28 mouse cellular contexts compared by ENCODE assay signal in the genomic region with DNA sequence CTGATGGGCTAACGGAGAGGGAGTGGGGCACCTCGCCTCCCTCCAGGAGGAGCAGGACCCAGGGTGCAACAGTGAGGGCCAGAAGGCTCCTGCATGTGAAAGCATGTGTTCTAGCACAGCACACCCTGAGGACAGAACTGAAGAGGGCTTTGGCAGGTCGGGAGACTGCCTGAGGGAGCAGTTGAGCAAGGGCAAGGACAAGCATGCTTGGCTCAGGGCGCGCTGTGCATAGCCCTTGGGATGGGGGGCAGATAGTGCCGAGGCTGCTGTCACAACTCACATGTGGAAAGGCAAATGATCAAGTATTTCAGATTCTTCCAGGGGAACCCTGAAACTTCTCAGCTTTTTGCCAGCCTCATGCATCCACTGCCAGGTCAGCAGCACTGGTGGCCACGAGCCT. TPM values are rescaled to one million over a fixed set of nuclear protein-coding genes. Genes with fewer than 3 reads are reported as not detected.
DNase-seq lines count a peak whose midpoint lies in the region; ATAC-seq and TF ChIP-seq lines count a peak whose summit lies in the region.
"Had no signal": no experiment of that assay in that cellular context is flagged by ENCODE, and none has a peak within 500 bp of the region (broad histone marks: within the 10 kb centered on the region; RNA-seq: fewer than 3 reads in every experiment).

No protein-coding gene starts in this region.

- H3K9me3 ChIP-seq in embryonic facial prominence, embryonic 15.5 days (replicated peaks) = no peaks in the 10 kb centered on the region
- H3K9me3 ChIP-seq in embryonic facial prominence, embryonic 10.5 days = no peaks in the 10 kb centered on the region
- no peaks in the 10 kb centered on the region for H3K9me3 ChIP-seq in heart, embryonic 15.5 days (replicated peaks)
- H3K9me3 ChIP-seq: embryonic facial prominence, embryonic 12.5 days; heart, embryonic 10.5 days; liver, embryonic 12.5 days; midbrain, embryonic 12.5 days; neural tube, embryonic 15.5 days had no signal

- no peak for ATAC-seq in embryonic facial prominence, embryonic 15.5 days (ENCODE audit: insufficient number of reproducible peaks, low FRiP score, low TSS enrichment, low read depth)
- no peak for ATAC-seq in heart, embryonic 15.5 days (replicated peaks; ENCODE audit: insufficient number of reproducible peaks, insufficient read depth, low FRiP score, low read depth)
- ATAC-seq: forebrain, embryonic 14.5 days; liver, embryonic 12.5 days had no signal

- no peak overlapping the region for H3K9ac ChIP-seq in embryonic facial prominence, embryonic 15.5 days
- 0 out of 2 replicates have a peak overlapping the region, but pooled peaks have one; percentile 25 for H3K9ac ChIP-seq in heart, embryonic 15.5 days
- H3K9ac ChIP-seq: embryonic facial prominence, embryonic 12.5 days; hindbrain, embryonic 14.5 days; liver, embryonic 12.5 days; liver, postnatal 0 days; midbrain, embryonic 12.5 days; neural tube, embryonic 15.5 days had no signal

- H3K36me3 ChIP-seq in embryonic facial prominence, embryonic 15.5 days = peaks cover 97% of the 10 kb centered on the region
- H3K36me3 ChIP-seq in embryonic facial prominence, embryonic 10.5 days (replicated peaks) = peaks cover 100% of the 10 kb centered on the region
- H3K36me3 ChIP-seq in heart, embryonic 15.5 days = peaks cover 97% of the 10 kb centered on the region

- no peaks in the 10 kb centered on the region for H3K27me3 ChIP-seq in embryonic facial prominence, embryonic 15.5 days
- H3K27me3 ChIP-seq in embryonic facial prominence, embryonic 10.5 days (replicated peaks; ENCODE audit: low read depth, poor library complexity, severe bottlenecking) = no peaks in the 10 kb centered on the region
- H3K27me3 ChIP-seq in heart, embryonic 15.5 days = no peaks in the 10 kb centered on the region
- H3K27me3 ChIP-seq: embryonic facial prominence, embryonic 12.5 days; liver, embryonic 12.5 days; midbrain, embryonic 12.5 days; neural tube, embryonic 15.5 days had no signal

- H3K4me2 ChIP-seq in embryonic facial prominence, embryonic 15.5 days (replicated peaks) = no peak overlapping the region
- H3K4me2 ChIP-seq in heart, embryonic 15.5 days = no peak overlapping the region
- H3K4me2 ChIP-seq: embryonic facial prominence, embryonic 12.5 days; hindbrain, embryonic 14.5 days; liver, embryonic 12.5 days; midbrain, embryonic 12.5 days; neural tube, embryonic 15.5 days had no signal

- TF ChIP-seq CTCF in layer of hippocampus, adult 2 months (conservative IDR thresholded peaks at IDR 0.05) = no peak

- peak overlapping the region; percentile 39 for H3K27ac ChIP-seq in embryonic facial prominence, embryonic 15.5 days (replicated peaks)
- H3K27ac ChIP-seq in embryonic facial prominence, embryonic 10.5 days (replicated peaks) = no peak overlapping the region
- 0 out of 2 replicates have a peak overlapping the region, but pooled peaks have one; percentile 19 for H3K27ac ChIP-seq in heart, embryonic 15.5 days
- 0 out of 2 replicates have a peak overlapping the region, but pooled peaks have one; percentile 33 for H3K27ac ChIP-seq in layer of hippocampus, adult 2 months
- H3K27ac ChIP-seq: embryonic facial prominence, embryonic 12.5 days; gastrocnemius, adult 2 months; heart, embryonic 10.5 days; hindbrain, embryonic 14.5 days; liver, embryonic 12.5 days; neural tube, embryonic 15.5 days had no signal

- no peak overlapping the region for H3K4me3 ChIP-seq in embryonic facial prominence, embryonic 15.5 days (replicated peaks)
- no peak overlapping the region for H3K4me3 ChIP-seq in embryonic facial prominence, embryonic 10.5 days
- no peak overlapping the region for H3K4me3 ChIP-seq in heart, embryonic 15.5 days
- H3K4me3 ChIP-seq in layer of hippocampus, adult 2 months = no peak overlapping the region
- H3K4me3 ChIP-seq: embryonic facial prominence, embryonic 12.5 days; erythroblast, embryonic 14.5 days; gastrocnemius, adult 2 months; heart, embryonic 10.5 days; liver, embryonic 12.5 days; midbrain, embryonic 12.5 days; neural tube, embryonic 15.5 days had no signal

- peaks cover 30% of the 10 kb centered on the region for H3K4me1 ChIP-seq in embryonic facial prominence, embryonic 15.5 days
- peaks cover under 1% of the 10 kb centered on the region; the same call in 1 of the 2 replicates for H3K4me1 ChIP-seq in embryonic facial prominence, embryonic 10.5 days
- peaks cover 17% of the 10 kb centered on the region for H3K4me1 ChIP-seq in heart, embryonic 15.5 days (replicated peaks)
- H3K4me1 ChIP-seq: embryonic facial prominence, embryonic 12.5 days; midbrain, embryonic 12.5 days; neural tube, embryonic 15.5 days had no signal

- WGBS in embryonic facial prominence, embryonic 15.5 days = 75% methylated on average over 7 of the region's 7 CpGs
- 92% methylated on average over 7 of the region's 7 CpGs for WGBS in embryonic facial prominence, embryonic 10.5 days
- WGBS in heart, embryonic 15.5 days = 81% methylated on average over 7 of the region's 7 CpGs

- DNase-seq in embryonic facial prominence, embryonic 10.5 days (ENCODE audit: low spot score) = no peak
- no peak for DNase-seq in heart, adult 8-10 months (ENCODE audit: low spot score)
- DNase-seq in layer of hippocampus, adult 2 months (ENCODE audit: low spot score in 2 of 2) = no peak
- no peak for DNase-seq in layer of hippocampus, adult 11-12 months (ENCODE audit: low spot score)
- peak; percentile 73 for DNase-seq in fat pad, adult 2 months (ENCODE audit: extremely low read depth, low read depth, low spot score)
- DNase-seq in kidney, adult 18-20 months = no peak
- DNase-seq: cerebellum, adult 9-10 months; gastrocnemius, adult 2 months; gastrocnemius, postnatal 36 days; kidney, adult 2 months; layer of hippocampus, postnatal 36 days; lung, postnatal 36 days; retina, postnatal 1 day; spleen, adult 18-20 months; thymus, adult 18-20 months; thymus, postnatal 25 days had no signal

RNA-seq across cellular contexts. Expression of gene A3galt2, which starts 6.9 kb away (rescaled TPM):
- polyA plus RNA-seq in embryonic facial prominence, embryonic 15.5 days (2015; fragmentation: Nextera tagmentation; extraction: Ambion mirVana) = 0.12 and 0.15 TPM in 2 replicates
- 0.09 and 0.12 TPM in 2 replicates for polyA plus RNA-seq in embryonic facial prominence, embryonic 10.5 days (2016; fragmentation: Nextera tagmentation; extraction: Ambion mirVana)
- 0.04 TPM in 1 of 2 replicates, not detected in the other for polyA plus RNA-seq in heart, embryonic 15.5 days (2015; fragmentation: Nextera tagmentation; extraction: Ambion mirVana)
- under 1 TPM in 2 of 4 experiments, not detected in 2; 0.09 to 0.11 TPM for total RNA-seq in heart, adult 8-10 months (2022)
- total RNA-seq in layer of hippocampus, adult 2 months (2021) = under 1 TPM; 0.20 to 0.26 TPM
- total RNA-seq: MEL had no signal
- polyA plus RNA-seq: erythroblast, embryonic 14.5 days; liver, postnatal 0 days had no signal

RNA-seq across cellular contexts. Expression of gene Zfp362, which starts 57.5 kb away (rescaled TPM):
- polyA plus RNA-seq in embryonic facial prominence, embryonic 15.5 days (2015; fragmentation: Nextera tagmentation; extraction: Ambion mirVana) = 37.3 and 43.6 TPM in 2 replicates
- polyA plus RNA-seq in embryonic facial prominence, embryonic 10.5 days (2016; fragmentation: Nextera tagmentation; extraction: Ambion mirVana) = 38.7 and 39.0 TPM in 2 replicates
- polyA plus RNA-seq in heart, embryonic 15.5 days (2015; fragmentation: Nextera tagmentation; extraction: Ambion mirVana) = 14.2 and 21.1 TPM in 2 replicates
- total RNA-seq in heart, adult 8-10 months (2022) = 10 to 100 TPM; 10.1 to 13.3 (median 12.3) TPM
- 10 to 100 TPM; 25.8 to 26.8 TPM for total RNA-seq in layer of hippocampus, adult 2 months (2021)
